Mouse (Mus musculus) kidney, embryonic 14.5 days (tissue): ENCODE data around the gene Ms4a3. TPM values are rescaled to one million over a fixed set of nuclear protein-coding genes. Genes with fewer than 3 reads are reported as not detected.

ENCODE experiments used
- ATAC-seq: fragments of 200-750 bp; cut with Nextera tagmentation; 2 replicates; pipeline ENCODE4 v1.8.0; 2017; ENCODE audit warnings: moderate number of reproducible peaks, mild to moderate bottlenecking, moderate TSS enrichment, moderate library complexity; ENCODE audit not compliant: low FRiP score, low TSS enrichment
- H3K27ac ChIP-seq: fragments of 300-500 bp; sonication (generic); 2 replicates; pipeline ENCODE4 v1.5.1; 2014; ENCODE audit warnings: low read depth, mild to moderate bottlenecking, low read length, moderate library complexity, mixed read lengths
- H3K27me3 ChIP-seq: fragments of 300-500 bp; sonication (generic); 2 replicates; pipeline ENCODE4 v1.6.1; 2014; ENCODE audit warnings: mild to moderate bottlenecking, low read length; ENCODE audit not compliant: control insufficient read depth, insufficient read depth
- H3K36me3 ChIP-seq: fragments of 300-500 bp; sonication (generic); 2 replicates; pipeline ENCODE4 v1.6.1; 2014; ENCODE audit warnings: low read length, mixed read lengths; ENCODE audit not compliant: control insufficient read depth, insufficient read depth
- H3K4me1 ChIP-seq: fragments of 300-500 bp; sonication (generic); 2 replicates; pipeline ENCODE4 v1.6.1; 2014; ENCODE audit warnings: low read length, mixed read lengths; ENCODE audit not compliant: control insufficient read depth, insufficient read depth
- H3K4me2 ChIP-seq: fragments of 300-500 bp; sonication (generic); replicated peaks from 2 replicates; pipeline ENCODE4 v1.6.1; 2014; ENCODE audit warnings: low read depth, mild to moderate bottlenecking, low read length
- H3K4me3 ChIP-seq: fragments of 300-500 bp; sonication (generic); 2 replicates; pipeline ENCODE4 v1.5.1; 2014; ENCODE audit warnings: mild to moderate bottlenecking, low read length
- H3K9ac ChIP-seq: fragments of 300-500 bp; sonication (generic); 2 replicates; pipeline ENCODE4 v1.6.1; 2014; ENCODE audit warnings: low read depth, mild to moderate bottlenecking, low read length, moderate library complexity
- H3K9me3 ChIP-seq: fragments of 300-500 bp; sonication (generic); 2 replicates; pipeline ENCODE4 v1.6.1; 2016; ENCODE audit warnings: low read length; ENCODE audit not compliant: control insufficient read depth
- WGBS: fragments of 180-500 bp; shearing (Covaris S2); extraction: QIAGEN DNeasy Blood & Tissue Kit; methylation state at CpG from one replicate; pipeline ENCODE4 v1.1.7; 2014; 5-methylcytosine and 5-hydroxymethylcytosine counted together
- polyA plus RNA-seq: library from polyadenylated mRNA; unstranded; fragments of >200 nt; fragmentation: Nextera tagmentation; extraction: Ambion mirVana; gene quantifications from 2 replicates; pipeline ENCODE4 v1.2.1, GENCODE M21; 2014

The Ms4a3 gene
- polyA plus RNA-seq: not detected in 2 replicates

- no peak within 1 kb of the TSS for H3K4me3 ChIP-seq
- H3K4me1 ChIP-seq: no peaks in the 10 kb centered on the region
- no peaks in the 10 kb centered on the region for H3K9me3 ChIP-seq
- no peak within 1 kb of the TSS for H3K4me2 ChIP-seq
- no peak within 1 kb of the TSS for H3K9ac ChIP-seq
- H3K36me3 ChIP-seq: no peaks in the 10 kb centered on the region
- ATAC-seq: no peak
- no peak within 1 kb of the TSS for H3K27ac ChIP-seq
- no peaks in the 10 kb centered on the region for H3K27me3 ChIP-seq
- 56% methylated on average over 1 of the region's 1 CpGs for WGBS
These were observed at the start of gene Ms4a3 for GRCm38 (mm10) chr19:11640732-11641131. Ms4a3 (minus strand) TSS chr19:11640851.

- no peaks in the 10 kb centered on the region for H3K27me3 ChIP-seq
- ATAC-seq: no peak
- no peak overlapping the region for H3K27ac ChIP-seq
- no peaks in the 10 kb centered on the region for H3K9me3 ChIP-seq
- H3K9ac ChIP-seq: no peak overlapping the region
- H3K36me3 ChIP-seq: no peaks in the 10 kb centered on the region
- no peak overlapping the region for H3K4me3 ChIP-seq
- H3K4me2 ChIP-seq: no peak overlapping the region
- H3K4me1 ChIP-seq: no peaks in the 10 kb centered on the region
These were observed 20.9 kb upstream of the Ms4a3 start for GRCm38 (mm10) chr19:11661562-11661961.

- Histone ChIP-seq H3K4me1 (no peaks in the 10 kb centered on the region), H3K27ac (no peak within 1 kb of the TSS), H3K27me3 (no peaks in the 10 kb centered on the region), H3K4me3 (no peak within 1 kb of the TSS), H3K9me3 (no peaks in the 10 kb centered on the region), H3K4me2 (no peak within 1 kb of the TSS), H3K9ac (no peak within 1 kb of the TSS), H3K36me3 (no peaks in the 10 kb centered on the region)
- 94% methylated on average over 5 of the region's 5 CpGs for WGBS
- ATAC-seq: no peak
These were observed 19.8 kb upstream of the Ms4a3 start, which contains the start of gene Oosp2 for GRCm38 (mm10) chr19:11660459-11660858. Oosp2 (minus strand) TSS chr19:11660559.

- Histone ChIP-seq H3K27me3 (no peaks in the 10 kb centered on the region), H3K4me2 (no peak overlapping the region), H3K4me1 (no peaks in the 10 kb centered on the region), H3K9me3 (no peaks in the 10 kb centered on the region), H3K27ac (no peak overlapping the region), H3K4me3 (no peak overlapping the region), H3K9ac (no peak overlapping the region), H3K36me3 (no peaks in the 10 kb centered on the region)
- no peak for ATAC-seq
- WGBS: 79% methylated on average over 2 of the region's 2 CpGs
These were observed 18.5 kb upstream of the Ms4a3 start for GRCm38 (mm10) chr19:11659142-11659541.

- no peak overlapping the region for H3K27ac ChIP-seq
- H3K4me2 ChIP-seq: no peak overlapping the region
- ATAC-seq: no peak
- no peak overlapping the region for H3K9ac ChIP-seq
- H3K36me3 ChIP-seq: no peaks in the 10 kb centered on the region
- no peaks in the 10 kb centered on the region for H3K9me3 ChIP-seq
- H3K4me1 ChIP-seq: no peaks in the 10 kb centered on the region
- H3K27me3 ChIP-seq: no peaks in the 10 kb centered on the region
- no peak overlapping the region for H3K4me3 ChIP-seq
- 79% methylated on average over 4 of the region's 4 CpGs for WGBS
These were observed 8.9 kb upstream of the Ms4a3 start for GRCm38 (mm10) chr19:11649564-11649963.

GRCm38 (mm10) chr19:11646166-11646565 lies 5.5 kb upstream of the Ms4a3 start:
- Histone ChIP-seq H3K27ac (no peak overlapping the region), H3K4me2 (no peak overlapping the region), H3K4me1 (no peaks in the 10 kb centered on the region), H3K4me3 (no peak overlapping the region), H3K27me3 (no peaks in the 10 kb centered on the region), H3K36me3 (no peaks in the 10 kb centered on the region), H3K9ac (no peak overlapping the region), H3K9me3 (no peaks in the 10 kb centered on the region)
- WGBS: 73% methylated on average over 3 of the region's 3 CpGs
- ATAC-seq: no peak

GRCm38 (mm10) chr19:11639038-11639437 lies 1.6 kb downstream of the Ms4a3 start:
- Histone ChIP-seq H3K4me2 (no peak overlapping the region), H3K36me3 (no peaks in the 10 kb centered on the region), H3K4me3 (no peak overlapping the region), H3K4me1 (no peaks in the 10 kb centered on the region), H3K9ac (no peak overlapping the region), H3K27ac (no peak overlapping the region), H3K27me3 (no peaks in the 10 kb centered on the region), H3K9me3 (no peaks in the 10 kb centered on the region)
- 76% methylated on average over 4 of the region's 4 CpGs for WGBS
- no peak for ATAC-seq

GRCm38 (mm10) chr19:11635572-11635971 lies 5.1 kb downstream of the Ms4a3 start:
- H3K4me3 ChIP-seq: no peak overlapping the region
- H3K9me3 ChIP-seq: no peaks in the 10 kb centered on the region
- ATAC-seq: no peak
- no peaks in the 10 kb centered on the region for H3K27me3 ChIP-seq
- no peaks in the 10 kb centered on the region for H3K36me3 ChIP-seq
- H3K27ac ChIP-seq: no peak overlapping the region
- no peak overlapping the region for H3K4me2 ChIP-seq
- H3K4me1 ChIP-seq: no peaks in the 10 kb centered on the region
- WGBS: 84% methylated on average over 5 of the region's 5 CpGs
- H3K9ac ChIP-seq: no peak overlapping the region

GRCm38 (mm10) chr19:11634330-11634729 lies 6.3 kb downstream of the Ms4a3 start:
- no peaks in the 10 kb centered on the region for H3K9me3 ChIP-seq
- no peaks in the 10 kb centered on the region for H3K36me3 ChIP-seq
- H3K27me3 ChIP-seq: no peaks in the 10 kb centered on the region
- no peak overlapping the region for H3K4me3 ChIP-seq
- no peak overlapping the region for H3K4me2 ChIP-seq
- ATAC-seq: no peak
- no peaks in the 10 kb centered on the region for H3K4me1 ChIP-seq
- no peak overlapping the region for H3K9ac ChIP-seq
- no peak overlapping the region for H3K27ac ChIP-seq
- 72% methylated on average over 2 of the region's 2 CpGs for WGBS

- Histone ChIP-seq H3K4me2 (no peak overlapping the region), H3K27ac (no peak overlapping the region), H3K27me3 (no peaks in the 10 kb centered on the region), H3K4me1 (no peaks in the 10 kb centered on the region), H3K9me3 (no peaks in the 10 kb centered on the region), H3K36me3 (no peaks in the 10 kb centered on the region), H3K4me3 (no peak overlapping the region), H3K9ac (no peak overlapping the region)
- no peak for ATAC-seq
- 86% methylated on average over 1 of the region's 1 CpGs for WGBS
These were observed 6.9 kb downstream of the Ms4a3 start for GRCm38 (mm10) chr19:11633732-11634131.
